Mouse (Mus musculus): ENCODE results near the gene Sbk2.
"Not testable (repeated sequence)": the region's sequence is repeated elsewhere in the genome, so short reads cannot be mapped to it uniquely, and the experiment has no call there.

Sbk2 gene

DNA sequence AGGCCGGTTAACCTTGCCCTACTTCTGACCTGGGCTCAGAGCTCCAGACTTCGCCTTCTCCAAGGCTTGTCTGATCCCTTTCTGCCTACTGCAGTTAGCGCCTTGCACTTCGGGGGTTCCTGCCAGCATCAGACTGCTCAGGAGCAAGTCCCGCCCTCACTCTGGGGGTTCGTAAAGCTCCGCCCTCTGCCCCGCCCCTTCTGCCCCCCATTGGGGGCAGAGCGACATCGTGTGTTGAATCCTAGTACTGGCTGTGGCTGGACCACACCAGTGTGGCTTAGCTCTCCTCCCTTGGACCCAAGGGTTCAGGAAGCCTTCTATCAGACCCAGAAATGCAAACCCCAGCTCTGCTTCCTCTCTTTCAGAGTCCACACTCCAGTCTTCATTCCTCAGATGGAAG lies at the start of gene Sbk2:
TSS of gene Sbk2 (minus strand) at position 135 of the 400 bp plus-strand sequence.
- DNase-seq: peak; percentile 64

DNA sequence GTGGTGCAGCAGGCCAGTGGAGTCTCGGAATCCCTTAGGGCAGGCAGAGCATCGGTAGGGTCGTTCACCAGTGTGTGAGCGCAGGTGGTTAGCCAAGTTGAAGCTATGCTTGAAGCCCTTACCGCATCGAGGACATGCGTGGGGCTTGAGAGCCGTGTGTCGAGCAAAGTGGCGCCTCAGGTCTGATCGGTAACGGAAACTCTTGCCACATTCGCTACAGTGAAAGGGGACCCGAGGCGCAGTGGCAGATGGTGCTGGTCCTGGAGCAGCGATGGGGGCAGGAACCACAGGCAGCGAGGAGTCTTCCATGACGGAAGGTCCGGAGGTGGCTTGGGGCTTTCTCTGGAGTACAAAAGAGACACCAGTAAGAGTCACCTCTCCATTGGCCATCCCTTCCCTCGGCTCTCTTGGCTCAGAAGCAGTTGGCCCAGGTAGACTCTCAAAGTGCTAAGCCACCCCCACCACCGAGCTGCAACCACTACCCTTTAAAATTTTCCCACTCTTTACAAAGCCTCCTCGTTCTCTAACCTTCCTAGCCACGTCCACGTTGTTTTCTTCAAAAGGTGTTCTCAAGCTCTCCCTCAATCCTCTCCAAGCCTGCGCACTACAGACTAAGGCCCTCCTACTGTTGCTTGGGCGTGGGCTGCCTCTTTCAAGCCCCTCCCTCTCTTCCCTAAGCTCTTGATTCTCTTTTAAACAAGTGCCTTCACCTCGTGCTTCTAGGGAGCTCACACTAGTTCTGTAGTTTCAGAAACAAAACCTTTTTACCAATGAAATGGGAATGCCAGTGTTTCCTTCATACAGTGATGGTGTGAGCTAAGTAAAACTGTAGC lies 48.7 kb upstream of the Sbk2 start:
- no peak for DNase-seq

DNA sequence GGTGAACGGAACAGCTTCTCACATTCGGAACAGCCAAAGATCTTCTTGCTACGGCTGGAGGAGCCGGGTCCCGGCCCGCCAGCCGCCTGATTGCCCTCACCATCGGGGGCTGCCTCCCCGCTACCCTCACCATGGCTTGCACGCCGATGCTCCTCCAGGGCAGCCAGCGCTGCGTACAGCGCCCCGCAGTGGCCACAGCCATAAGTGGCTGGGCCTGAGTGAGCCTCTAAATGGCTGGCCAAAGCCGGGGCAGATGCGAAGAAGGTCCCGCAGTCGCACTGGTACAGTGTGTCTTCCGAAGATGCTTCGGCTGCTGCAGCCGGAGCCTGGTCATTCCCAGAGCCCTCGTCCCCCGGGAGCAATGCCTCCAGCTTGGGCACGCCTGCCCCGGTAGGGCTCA lies 44.0 kb upstream of the Sbk2 start:
- DNase-seq: no peak

DNA sequence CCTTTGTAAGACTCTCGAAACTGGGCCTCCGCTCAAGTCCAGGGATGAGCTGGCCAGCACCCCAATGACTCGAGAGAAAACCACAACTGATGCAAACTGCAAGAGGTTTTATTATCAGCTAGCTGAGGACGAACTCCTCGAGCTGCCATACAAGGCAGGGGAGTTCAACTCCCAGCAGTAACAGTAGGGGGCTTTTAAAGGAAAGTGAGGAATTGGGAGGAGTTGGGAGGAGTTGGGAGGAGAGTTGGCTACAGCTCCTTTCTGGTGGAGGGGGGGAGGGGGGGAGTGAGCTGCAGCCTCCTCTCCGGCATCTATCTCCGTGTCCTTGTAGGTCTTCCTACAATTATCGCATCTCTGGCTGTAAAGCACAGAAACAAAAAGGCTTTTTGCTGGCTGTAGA lies 38.7 kb upstream of the Sbk2 start:
- not testable (repeated sequence) for DNase-seq

DNA sequence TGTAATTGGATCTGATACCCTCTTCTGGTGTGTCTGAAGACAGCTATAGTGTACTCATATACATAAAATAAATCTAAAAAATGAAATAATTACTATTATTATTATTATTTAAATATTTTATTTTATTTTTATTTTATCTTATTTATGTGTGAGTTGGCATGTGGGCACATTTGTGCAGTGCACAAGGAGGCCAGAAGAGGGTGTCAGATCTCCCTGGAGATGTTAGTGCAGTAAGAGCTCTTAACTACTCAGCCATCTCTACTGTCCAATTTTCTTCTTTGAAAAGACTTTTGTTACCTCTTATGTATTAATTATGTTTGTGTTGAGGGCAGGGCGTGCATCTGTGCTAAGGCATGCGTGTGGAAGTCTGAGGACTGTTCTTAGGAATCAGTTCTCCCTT lies 35.7 kb upstream of the Sbk2 start:
- DNase-seq: no peak

DNA sequence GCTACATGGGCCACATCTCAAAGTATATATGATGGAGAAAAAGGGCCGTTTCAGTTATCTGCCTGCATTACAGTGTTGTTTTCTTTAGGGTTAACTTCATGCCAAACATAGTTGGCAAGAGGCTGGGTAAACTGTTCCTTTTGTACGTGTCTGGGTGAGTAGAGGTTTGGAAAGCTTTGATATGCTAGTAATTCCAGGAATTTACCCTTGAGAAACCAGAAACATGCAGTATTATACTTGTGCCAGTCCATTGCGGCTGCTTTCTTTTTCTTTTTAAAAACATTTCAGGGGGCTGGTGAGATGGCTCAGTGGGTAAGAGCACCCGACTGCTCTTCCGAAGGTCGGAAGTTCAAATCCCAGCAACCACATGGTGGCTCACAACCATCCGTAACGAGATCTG lies 32.7 kb upstream of the Sbk2 start:
- no peak for DNase-seq

DNA sequence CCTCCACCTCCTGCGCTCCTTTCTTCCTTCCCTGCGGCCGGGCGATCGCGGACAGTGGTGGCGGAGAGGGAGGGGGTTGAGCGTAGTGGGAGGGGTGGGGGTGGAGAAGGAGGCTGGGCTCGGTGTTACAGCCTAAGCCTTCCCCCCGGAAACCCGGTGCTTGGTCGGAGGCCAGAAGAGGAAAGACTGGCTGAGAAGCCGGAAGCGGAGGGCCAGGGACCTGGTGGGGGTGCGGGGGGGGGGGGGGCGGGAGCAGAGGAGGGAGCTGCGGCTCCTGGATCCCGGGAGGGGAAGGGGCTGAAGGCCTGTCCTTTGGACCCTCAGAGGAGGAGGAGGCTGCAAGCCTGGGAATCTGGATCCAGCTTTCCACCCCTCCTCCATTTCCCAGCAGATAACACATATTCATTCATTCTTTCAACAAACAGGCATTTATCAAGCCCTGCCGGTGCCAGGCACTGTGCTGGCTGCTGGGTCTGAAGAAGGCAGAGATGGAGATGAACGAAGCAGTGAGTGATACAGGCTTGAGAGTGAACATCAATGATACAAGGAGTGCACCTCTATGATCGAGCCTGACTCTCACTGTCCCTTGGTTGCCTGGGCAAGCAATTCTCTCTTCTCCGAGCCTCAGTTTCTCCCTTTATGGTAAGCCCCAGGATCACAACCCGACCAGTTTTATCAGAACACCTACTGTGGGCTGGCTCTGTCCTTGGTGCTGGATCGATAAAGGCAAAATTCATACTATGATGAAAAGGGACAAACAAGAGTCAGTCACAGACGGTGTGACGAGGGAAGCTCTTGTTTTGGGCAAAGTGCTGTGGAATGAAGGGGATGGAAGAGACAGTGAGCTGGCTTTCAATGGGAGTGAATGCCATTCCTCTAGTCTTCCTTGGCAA lies 32.0 kb upstream of the Sbk2 start, which contains the start of gene Zfp579:
TSS of gene Zfp579 (minus strand) at position 156 of the 893 bp plus-strand sequence.
- DNase-seq: peak; percentile 81

DNA sequence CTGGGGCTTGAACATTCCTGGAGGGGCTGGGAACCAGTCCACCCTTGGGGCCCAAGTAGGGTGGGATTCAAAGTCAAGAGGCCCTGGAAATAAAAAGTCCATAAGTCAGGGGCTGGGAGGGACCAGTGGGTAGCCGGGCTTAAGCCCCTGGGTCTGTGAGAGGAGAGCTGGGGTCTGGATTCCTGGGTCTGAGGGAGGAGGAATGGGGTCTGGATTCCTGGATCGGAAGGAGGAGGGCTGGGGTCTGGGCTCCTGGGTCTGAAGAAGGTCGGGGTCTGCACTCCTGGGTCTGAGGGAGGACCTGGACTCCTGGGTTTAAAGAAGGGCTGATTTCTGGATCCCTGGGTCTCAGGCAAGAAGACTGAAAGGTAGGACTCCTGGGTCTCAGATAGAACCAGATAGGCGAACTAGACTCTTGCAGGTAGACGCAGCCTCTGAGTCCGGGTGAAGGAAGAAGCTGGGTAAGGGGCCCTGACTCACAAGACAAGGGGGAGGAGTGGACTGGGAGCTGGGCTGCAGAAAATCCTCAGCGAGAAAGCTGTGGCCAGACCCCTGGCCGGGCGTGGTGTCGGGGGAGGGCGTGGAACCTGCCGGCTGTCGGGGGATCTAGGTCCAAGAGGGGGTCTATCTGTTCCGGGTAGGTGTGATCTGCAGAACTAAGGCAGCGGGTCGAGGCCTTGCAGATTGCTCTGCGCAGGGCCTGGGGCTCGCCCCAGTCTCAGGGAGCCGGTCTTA lies 31.2 kb upstream of the Sbk2 start:
- peak; percentile 32 for DNase-seq

DNA sequence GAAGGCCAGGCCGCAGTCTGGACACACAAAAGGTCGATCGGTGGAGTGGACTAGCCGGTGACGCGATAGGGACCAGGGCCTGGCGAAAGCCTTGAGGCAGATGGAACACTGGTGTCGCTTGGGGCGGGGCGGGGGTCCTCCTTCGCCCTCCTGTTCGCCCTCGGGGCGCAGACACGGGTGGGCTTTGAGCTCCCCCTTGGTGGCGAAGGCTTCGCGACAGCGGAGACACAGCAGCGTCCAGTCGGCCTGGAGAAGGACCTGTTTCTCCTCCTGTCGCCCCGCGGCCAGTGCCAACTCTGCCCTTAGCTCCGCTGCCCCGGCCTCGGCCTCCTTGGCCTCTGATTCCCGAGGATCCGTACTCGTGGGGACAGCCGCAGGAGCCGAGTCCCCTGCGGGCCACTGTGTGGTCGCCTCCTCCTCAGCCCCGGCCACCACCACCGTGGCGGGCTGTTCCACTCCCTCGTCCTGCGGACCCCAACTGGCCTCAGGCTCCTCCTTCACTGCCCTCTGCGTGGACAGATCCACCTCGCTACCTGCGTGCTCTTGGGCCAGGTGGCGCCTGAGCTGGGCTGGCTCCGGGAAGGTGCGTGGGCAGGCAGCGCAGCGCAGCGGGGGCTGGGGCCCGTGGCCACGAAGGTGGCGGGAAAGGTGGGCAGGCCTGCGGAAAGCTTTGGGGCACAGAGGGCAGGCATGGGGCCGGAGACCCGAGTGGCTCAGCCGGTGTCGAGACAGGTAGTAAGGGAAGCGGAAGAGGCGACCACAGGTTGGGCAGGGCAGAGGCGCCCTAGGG lies 30.0 kb upstream of the Sbk2 start:
- no peak for DNase-seq

DNA sequence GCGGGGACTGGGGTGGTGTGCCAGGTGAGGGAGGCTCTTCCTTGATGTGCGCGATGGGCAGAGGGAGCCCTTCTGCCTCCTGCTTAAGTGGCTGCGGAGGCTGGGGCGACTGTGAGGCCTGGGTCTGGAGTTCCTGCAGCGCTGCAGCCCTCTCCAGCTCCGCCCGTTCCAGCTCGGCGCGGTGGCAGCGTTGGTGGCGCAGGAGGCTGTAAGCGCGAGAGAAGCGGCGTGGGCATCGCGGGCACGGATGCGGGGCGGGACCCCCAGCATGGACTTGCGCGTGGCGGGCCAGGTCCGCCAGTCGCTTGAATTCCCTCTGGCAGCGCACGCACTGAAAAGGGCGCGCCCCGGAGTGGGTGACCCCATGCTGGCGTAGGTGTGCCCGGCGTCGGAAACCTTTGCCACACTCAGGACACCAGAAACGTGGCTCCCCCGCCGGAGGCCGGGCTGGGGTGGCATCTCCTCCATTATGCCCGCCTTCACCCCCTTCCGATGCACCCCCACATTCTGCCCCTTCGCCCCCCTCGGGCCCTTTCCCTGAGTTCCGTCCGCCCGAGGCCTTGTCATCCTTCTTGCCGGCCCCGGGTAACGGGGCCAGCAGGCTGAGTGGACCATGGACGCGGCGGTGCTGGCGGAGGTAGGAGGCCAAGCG lies 29.3 kb upstream of the Sbk2 start:
- DNase-seq: no peak

DNA sequence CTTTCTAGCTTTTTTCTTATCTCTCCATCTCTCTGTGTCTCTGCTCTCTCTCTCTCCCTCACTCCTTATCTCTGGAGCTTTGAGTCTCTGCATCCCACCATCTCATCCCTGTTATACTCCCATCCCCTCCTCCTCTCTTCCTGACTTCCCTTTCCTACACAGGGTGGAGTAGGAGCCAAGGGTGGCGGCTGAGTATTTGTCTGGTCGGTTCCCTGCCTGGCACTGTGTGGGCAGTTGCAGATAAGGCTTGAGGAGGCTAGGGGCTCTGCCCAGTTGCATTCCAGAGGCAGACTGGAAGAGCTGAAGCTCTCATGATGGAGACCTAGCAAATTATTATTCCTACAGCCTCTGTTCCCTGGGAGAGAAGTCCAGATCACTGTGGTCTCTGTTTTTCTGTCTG lies 24.0 kb upstream of the Sbk2 start:
- no peak for DNase-seq

DNA sequence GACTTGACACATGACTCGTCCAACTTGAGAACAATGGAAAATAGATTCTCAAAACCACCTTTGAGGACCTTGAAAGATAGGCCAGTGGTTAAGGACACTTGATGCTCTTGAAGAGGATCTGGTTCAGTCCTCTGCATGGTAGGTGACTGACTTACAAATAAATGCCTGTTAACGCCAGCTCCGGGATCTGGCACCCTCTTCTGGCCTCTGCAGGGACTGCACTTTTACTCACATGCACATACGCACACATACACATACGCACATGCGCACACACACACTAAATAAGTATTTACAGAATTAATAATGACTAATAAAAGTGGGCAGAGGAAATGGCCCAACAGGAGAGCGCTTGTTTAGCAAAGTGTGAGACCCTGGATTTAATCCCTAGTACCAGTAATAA lies 12.6 kb upstream of the Sbk2 start:
- DNase-seq: no peak

DNA sequence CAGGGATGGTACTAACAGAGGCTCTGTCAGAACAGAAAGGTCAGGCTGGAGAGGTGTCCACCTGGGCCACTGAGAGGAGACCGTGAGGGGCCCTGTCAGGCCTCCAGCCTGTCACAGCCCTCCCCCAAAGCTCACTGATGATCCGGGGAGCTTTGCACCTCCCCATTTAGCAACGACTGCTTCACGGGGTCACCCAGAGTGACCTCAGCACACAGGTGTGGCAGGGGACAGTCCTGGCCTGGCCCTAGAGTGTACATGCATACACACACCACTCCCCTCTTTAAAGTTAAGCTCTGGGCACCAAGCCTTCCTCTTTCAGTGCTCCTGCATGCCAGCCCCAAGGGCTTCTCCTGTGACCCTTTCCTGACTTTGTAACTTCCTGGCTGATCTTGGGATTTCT lies 11.2 kb upstream of the Sbk2 start:
- no peak for DNase-seq

DNA sequence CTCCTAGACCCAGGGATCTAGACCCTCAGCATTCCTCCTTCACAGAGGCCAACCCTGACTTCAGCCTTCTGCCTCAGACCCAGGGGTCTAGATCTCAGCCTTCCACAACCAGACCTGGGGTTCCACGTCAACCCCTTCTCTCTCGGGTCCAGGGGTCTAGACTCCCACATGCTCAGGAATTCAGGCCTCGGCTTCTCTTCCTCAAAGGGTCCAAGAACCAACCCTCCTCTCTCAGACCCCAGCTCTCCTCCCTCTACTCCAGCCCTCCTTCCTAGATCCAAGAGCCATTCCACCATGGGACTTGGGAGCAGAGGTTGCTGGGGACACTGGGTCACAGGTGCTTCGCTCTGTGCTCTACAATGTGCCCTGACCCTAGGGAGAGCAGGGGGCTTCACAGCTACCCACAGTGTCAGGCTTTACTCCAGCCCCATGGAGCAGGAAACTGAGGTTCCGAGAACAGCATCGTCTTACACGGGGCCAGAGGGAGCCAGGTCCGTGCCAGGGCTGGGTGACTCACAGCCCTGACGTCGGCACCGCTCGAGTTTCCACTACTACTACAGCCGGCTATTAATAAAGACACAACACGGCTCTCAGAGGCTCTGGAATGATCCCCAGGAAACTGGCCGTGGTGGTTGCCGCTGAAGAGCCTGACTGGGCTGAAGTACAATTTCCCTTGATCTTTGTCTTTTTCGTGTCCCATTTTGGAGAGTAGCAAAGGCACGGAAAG lies 8.3 kb upstream of the Sbk2 start:
- DNase-seq: no peak

DNA sequence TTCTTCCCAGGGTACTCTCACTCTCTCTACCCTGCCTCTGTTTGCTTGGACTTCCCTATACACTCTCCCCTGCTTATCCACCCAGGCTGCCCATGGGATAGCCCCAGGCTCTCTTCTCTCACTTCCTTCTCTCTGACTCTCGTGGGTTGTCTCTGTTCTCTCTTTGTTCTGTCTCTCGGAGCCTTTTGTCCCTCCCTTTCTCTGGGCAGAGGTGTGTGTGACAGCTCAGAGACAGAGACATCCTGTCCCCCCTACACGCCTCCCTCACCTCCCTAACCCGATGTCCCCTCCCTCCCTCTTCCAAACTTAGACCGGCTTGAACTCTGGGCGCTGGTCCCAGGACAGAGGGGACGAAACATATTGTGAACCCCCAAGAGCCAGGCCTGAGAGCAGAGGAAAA lies 7.5 kb upstream of the Sbk2 start:
- DNase-seq: no peak

DNA sequence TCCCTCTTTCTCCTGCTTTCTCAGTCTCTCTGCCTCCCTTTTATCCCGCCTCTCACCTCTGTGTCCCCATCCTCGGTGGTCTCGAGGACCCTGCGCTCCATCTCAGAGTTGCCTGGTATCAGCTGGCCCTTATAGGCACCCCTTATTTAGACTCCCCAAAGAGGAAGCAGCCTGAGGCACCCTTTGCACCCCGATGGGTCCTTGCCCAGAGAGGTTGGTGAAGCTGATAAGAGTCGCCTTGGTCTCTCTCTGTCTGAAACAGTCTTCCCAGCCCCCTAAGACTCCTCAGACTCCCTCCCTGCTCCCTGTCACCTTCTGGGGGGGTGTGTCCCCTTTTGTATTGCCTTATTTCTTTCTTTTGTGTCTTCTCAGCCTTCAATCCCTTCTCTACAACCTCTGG lies 6.9 kb upstream of the Sbk2 start, which contains the start of gene Sbk3:
TSS of gene Sbk3 (minus strand) at position 101 of the 400 bp plus-strand sequence.
- no peak for DNase-seq

DNA sequence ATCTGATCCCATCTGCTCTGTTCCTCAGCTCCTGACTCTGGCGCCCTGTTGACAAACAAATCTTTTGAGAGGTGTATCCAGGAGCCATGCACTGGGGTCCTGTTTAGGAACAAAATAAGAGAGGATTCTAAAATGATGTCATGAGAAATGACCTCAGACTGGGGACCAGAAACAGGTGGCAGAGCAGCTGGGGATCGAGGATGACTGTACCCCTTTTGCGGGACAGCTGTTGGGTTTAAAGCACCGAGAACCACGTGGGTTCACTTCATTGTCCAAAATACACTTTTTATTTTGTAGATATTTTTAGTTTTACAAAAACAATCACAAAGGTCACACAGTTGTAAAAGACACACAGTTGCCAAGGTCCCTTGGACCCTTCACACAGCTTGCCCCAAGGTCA lies 782 bp upstream of the Sbk2 start:
- no peak for DNase-seq

DNA sequence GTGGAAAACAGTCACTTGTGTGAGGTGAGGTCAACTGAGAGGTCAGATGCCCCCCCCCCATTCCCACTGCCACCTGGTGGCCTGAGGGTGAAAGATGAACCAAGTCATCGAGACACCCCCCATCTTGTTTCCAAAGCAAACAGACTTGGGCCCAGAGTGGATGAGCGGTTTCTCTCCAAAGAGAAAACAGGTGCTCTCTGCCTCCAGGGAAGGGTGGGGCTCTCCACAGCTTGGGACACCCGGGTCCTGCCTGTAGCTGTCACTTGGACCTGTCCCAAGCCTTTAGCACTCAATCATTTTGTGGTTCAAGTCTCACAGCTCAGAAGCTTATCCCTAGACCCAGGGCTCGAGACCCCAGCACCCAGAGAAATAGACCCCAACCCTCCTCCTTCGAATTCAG lies 679 bp downstream of the Sbk2 start:
- no peak for DNase-seq

DNA sequence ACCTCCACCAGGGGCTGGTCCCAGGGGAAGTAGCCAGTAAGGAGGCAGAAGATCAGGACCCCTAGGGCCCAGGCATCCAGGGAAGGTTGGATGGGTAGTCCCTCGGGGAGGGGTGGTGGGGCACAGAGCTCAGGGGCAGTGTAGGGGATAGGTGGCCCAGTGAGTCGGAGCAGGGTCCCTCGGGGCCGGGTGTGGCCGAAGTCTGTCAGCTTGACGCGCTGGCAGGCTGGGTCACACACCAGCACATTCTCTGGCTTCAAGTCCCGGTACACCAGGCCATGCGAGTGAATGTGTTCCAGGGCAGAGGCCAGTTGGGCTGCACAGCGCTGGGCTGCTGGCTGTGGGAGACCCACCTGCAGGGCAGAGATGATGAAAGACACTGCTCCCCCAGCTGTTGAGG lies 6.8 kb downstream of the Sbk2 start:
- DNase-seq: no peak

DNA sequence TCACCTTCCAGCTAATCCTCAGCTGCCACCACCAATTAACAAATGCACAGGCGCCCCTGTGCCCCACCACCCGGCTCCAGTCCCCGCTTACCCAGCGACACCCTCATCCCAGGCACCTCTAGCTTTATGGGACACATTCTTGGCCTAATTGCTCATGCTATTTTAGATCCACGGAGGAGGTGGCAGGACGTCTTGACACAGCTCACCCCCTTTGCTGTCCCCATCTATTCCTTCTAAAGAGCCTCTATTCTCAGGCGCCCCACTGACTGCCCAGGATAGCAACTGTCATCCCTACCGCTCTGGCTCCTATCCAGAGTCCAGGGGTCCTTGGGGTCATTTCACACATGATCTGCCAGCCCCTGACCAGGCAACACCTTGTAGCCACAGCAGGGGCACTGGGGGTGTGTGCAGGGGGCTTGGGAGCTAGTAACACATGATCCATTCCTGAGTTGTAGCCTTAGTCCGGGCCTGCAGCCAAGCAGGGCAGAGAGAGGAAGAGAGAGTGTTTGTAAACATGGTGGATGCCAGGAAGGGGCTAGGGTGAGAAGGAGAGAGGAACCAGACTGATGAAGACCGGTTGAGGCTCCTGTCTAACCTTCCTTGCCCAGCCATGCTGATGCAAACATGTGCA lies 10.3 kb downstream of the Sbk2 start:
- no peak for DNase-seq
